17 mouse cellular contexts compared by ENCODE assay signal in the genomic region with DNA sequence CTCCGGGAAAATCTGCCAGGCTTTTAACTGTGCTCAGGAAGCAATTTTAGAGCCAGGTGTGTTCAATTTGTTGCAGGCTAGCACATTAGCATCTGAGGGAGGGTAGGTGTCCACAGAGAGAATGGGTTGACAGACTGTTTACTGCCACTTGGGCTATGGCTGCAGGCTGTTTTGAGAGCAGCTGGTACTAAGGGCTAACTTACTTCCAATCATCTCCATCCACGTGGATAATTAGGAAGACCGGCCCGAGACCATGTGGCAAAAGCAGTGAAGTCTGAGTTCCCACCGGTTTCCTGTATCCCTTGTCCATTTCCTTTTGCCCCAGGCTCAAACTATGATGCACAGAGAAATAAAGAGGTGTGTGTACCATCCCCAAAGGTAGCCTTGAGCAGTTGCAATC.
A peak's percentile ranks its signal among the peaks of the same experiment; 100 is the strongest.
DNase-seq lines count a peak whose midpoint lies in the region; ATAC-seq lines count a peak whose summit lies in the region.
"Had no signal": no experiment of that assay in that cellular context is flagged by ENCODE, and none has a peak within 500 bp of the region (broad histone marks: within the 10 kb centered on the region; RNA-seq: fewer than 3 reads in every experiment).

No protein-coding gene starts in this region.

- no peak overlapping the region for H3K9ac ChIP-seq in forebrain, embryonic 15.5 days (replicated peaks)
- H3K9ac ChIP-seq: neural tube, embryonic 12.5 days; stomach, embryonic 15.5 days had no signal

- H3K9me3 ChIP-seq in forebrain, embryonic 15.5 days = no peaks in the 10 kb centered on the region
- H3K9me3 ChIP-seq: neural tube, embryonic 12.5 days; stomach, embryonic 15.5 days had no signal

- H3K4me2 ChIP-seq in forebrain, embryonic 15.5 days (replicated peaks) = no peak overlapping the region
- H3K4me2 ChIP-seq: neural tube, embryonic 12.5 days; stomach, embryonic 15.5 days had no signal

- ATAC-seq in forebrain, embryonic 15.5 days (replicated peaks) = peak; percentile 85
- ATAC-seq: intestine, postnatal 0 days had no signal

- H3K27ac ChIP-seq in forebrain, embryonic 15.5 days (replicated peaks) = 0 out of 2 replicates have a peak overlapping the region, but pooled peaks have one; percentile 47
- H3K27ac ChIP-seq: neural tube, embryonic 12.5 days; stomach, embryonic 15.5 days had no signal

- H3K4me1 ChIP-seq in forebrain, embryonic 15.5 days = no peaks in the 10 kb centered on the region
- H3K4me1 ChIP-seq: neural tube, embryonic 12.5 days; stomach, embryonic 15.5 days had no signal

- H3K36me3 ChIP-seq in forebrain, embryonic 15.5 days = no peaks in the 10 kb centered on the region
- H3K36me3 ChIP-seq: neural tube, embryonic 12.5 days; stomach, embryonic 15.5 days had no signal

- H3K4me3 ChIP-seq in forebrain, embryonic 15.5 days = no peak overlapping the region
- H3K4me3 ChIP-seq: neural tube, embryonic 12.5 days; stomach, embryonic 15.5 days had no signal

- WGBS in forebrain, embryonic 15.5 days = 47% methylated on average over 5 of the region's 5 CpGs

- peak; percentile 31 for DNase-seq in embryo, embryonic 10 days (ENCODE audit: low spot score)
- no peak for DNase-seq in embryo, embryonic 9.5 days (ENCODE audit: extremely low spot score)
- DNase-seq in brain, adult 2 months (ENCODE audit: low read depth, low spot score) = peak; percentile 8
- DNase-seq in hindlimb bud, embryonic 11.5 days (ENCODE audit: extremely low spot score, low read depth, low spot score) = peak; percentile 53
- no peak for DNase-seq in frontal cortex, postnatal 10 days (ENCODE audit: low spot score in 2 of 2)
- no peak for DNase-seq in kidney, postnatal 36 days
- no peak for DNase-seq in testis, postnatal 14 days (ENCODE audit: low spot score)
- DNase-seq: cerebellum, postnatal 36 days; heart, postnatal 14 days; kidney, postnatal 25 days; layer of hippocampus, postnatal 36 days; lung, adult 18-20 months; thymus, postnatal 14 days had no signal

- no peaks in the 10 kb centered on the region for H3K27me3 ChIP-seq in forebrain, embryonic 15.5 days
- H3K27me3 ChIP-seq: neural tube, embryonic 12.5 days; stomach, embryonic 15.5 days had no signal

Comparison
In these comparisons a context has a peak if more than half of its experiments do, and no peak if none do; other contexts are left out.
1. DNase-seq: peak in embryo, embryonic 10 days (single experiment), brain, adult 2 months (single experiment) and hindlimb bud, embryonic 11.5 days (single experiment); none in embryo, embryonic 9.5 days (single experiment), frontal cortex, postnatal 10 days (0 of 2), kidney, postnatal 36 days (0 of 2) and testis, postnatal 14 days (single experiment).